In genomic region chr13:98504661-98505488, GRCm38 (mm10) we compare ENCODE assay signal across 8 mouse cellular contexts. TPM values are rescaled to one million over a fixed set of nuclear protein-coding genes. Genes with fewer than 3 reads are reported as not detected.
DNase-seq lines count a peak whose midpoint lies in the region; ATAC-seq and TF ChIP-seq lines count a peak whose summit lies in the region.

No protein-coding gene starts in this region.

- no peak for TF ChIP-seq POLR2A in small intestine, adult 2 months (IDR thresholded peaks at IDR 0.05; ENCODE audit: low read depth, low read length)

- peak overlapping the region; percentile 36 for H3K4me3 ChIP-seq in heart, postnatal 0 days (ENCODE audit: low read depth, low read length)
- H3K4me3 ChIP-seq in liver, embryonic 12.5 days = peak overlapping the region; percentile 28
- peak overlapping the region; percentile 31 for H3K4me3 ChIP-seq in small intestine, adult 2 months (ENCODE audit: low read depth, low read length)

- WGBS in heart, postnatal 0 days = 1% methylated on average over 50 of the region's 51 CpGs
- 1% methylated on average over 37 of the region's 51 CpGs for WGBS in liver, embryonic 12.5 days (ENCODE audit: insufficient replicate concordance)
- WGBS in small intestine, adult 2 months = 1% methylated on average over 48 of the region's 51 CpGs

- TF ChIP-seq EP300 in heart, postnatal 0 days (IDR thresholded peaks at IDR 0.05; ENCODE audit: low read depth) = no peak

- ATAC-seq in heart, postnatal 0 days (ENCODE audit: insufficient read depth, low read depth) = no peak; the same call in 1 of the 2 replicates
- ATAC-seq in liver, embryonic 12.5 days = no peak

- H3K9ac ChIP-seq in heart, postnatal 0 days (replicated peaks; ENCODE audit: low read depth, low read length) = no peak overlapping the region
- H3K9ac ChIP-seq in liver, embryonic 12.5 days = no peak overlapping the region

- intact Hi-C loops in heart, postnatal 25 days (cut with DNase I) = loop anchor here (5.0 kb wide), 1 partner anchor 153 kb away; the partner anchor contains the start of gene Foxd1

- no peak for TF ChIP-seq CTCF in heart, postnatal 0 days (IDR thresholded peaks at IDR 0.05; ENCODE audit: low read depth)
- no peak for TF ChIP-seq CTCF in small intestine, adult 2 months (IDR thresholded peaks at IDR 0.05; ENCODE audit: extremely low read depth, insufficient read length, insufficient replicate concordance, low read depth, low read length)

- peaks cover 93% of the 10 kb centered on the region for H3K27me3 ChIP-seq in heart, postnatal 0 days (ENCODE audit: control insufficient read depth, insufficient read depth, low read length)
- H3K27me3 ChIP-seq in liver, embryonic 12.5 days (replicated peaks) = peaks cover 94% of the 10 kb centered on the region
- H3K27me3 ChIP-seq in small intestine, adult 2 months (ENCODE audit: control insufficient read depth, insufficient read depth, low read length) = peaks cover 75% of the 10 kb centered on the region

- H3K4me2 ChIP-seq in heart, postnatal 0 days (ENCODE audit: low read depth, low read length) = peak overlapping the region; percentile 48
- peak overlapping the region; percentile 54 for H3K4me2 ChIP-seq in liver, embryonic 12.5 days

- peak; percentile 88 for DNase-seq in heart, adult 11 months
- no peak for DNase-seq in heart, postnatal 25 days (ENCODE audit: low spot score)
- DNase-seq in embryo, embryonic 10 days (ENCODE audit: low spot score) = peak; percentile 84
- DNase-seq in heart, postnatal 0 days (ENCODE audit: low spot score) = no peak
- DNase-seq in spleen, adult 18-20 months = no peak
- DNase-seq in frontal cortex, adult 2 months (ENCODE audit: extremely low spot score in 1 of 2, low spot score in 1 of 2) = no peak

- 0 out of 2 replicates have a peak, but pooled peaks cover 3% of the 10 kb centered on the region for H3K4me1 ChIP-seq in heart, postnatal 0 days (ENCODE audit: control insufficient read depth, insufficient read depth)
- peaks cover 7% of the 10 kb centered on the region for H3K4me1 ChIP-seq in liver, embryonic 12.5 days
- no peaks in the 10 kb centered on the region for H3K4me1 ChIP-seq in small intestine, adult 2 months (ENCODE audit: control insufficient read depth, insufficient read depth, insufficient read length, low read length)

- H3K9me3 ChIP-seq in heart, postnatal 0 days (replicated peaks; ENCODE audit: control insufficient read depth, low read length) = no peaks in the 10 kb centered on the region
- no peaks in the 10 kb centered on the region for H3K9me3 ChIP-seq in liver, embryonic 12.5 days (replicated peaks)

- no peaks in the 10 kb centered on the region for H3K36me3 ChIP-seq in heart, postnatal 0 days (replicated peaks; ENCODE audit: control insufficient read depth, insufficient read depth, low read length)
- no peaks in the 10 kb centered on the region for H3K36me3 ChIP-seq in liver, embryonic 12.5 days
- H3K36me3 ChIP-seq in small intestine, adult 2 months (ENCODE audit: control insufficient read depth, insufficient read depth, low read length) = no peaks in the 10 kb centered on the region

- H3K27ac ChIP-seq in heart, postnatal 0 days (ENCODE audit: low read depth) = no peak overlapping the region
- H3K27ac ChIP-seq in liver, embryonic 12.5 days = no peak overlapping the region
- H3K27ac ChIP-seq in small intestine, adult 2 months (ENCODE audit: insufficient read depth, low read depth, low read length) = no peak overlapping the region

RNA-seq across cellular contexts. Expression of gene Gm10320, which starts 13.1 kb away (rescaled TPM):
- not detected for total RNA-seq in heart, postnatal 25 days (2021)
- 13.1 TPM in 1 of 2 replicates, not detected in the other for total RNA-seq in heart, postnatal 0 days (2014; rRNA removed; ENCODE audit: low replicate concordance)
- 0.27 and 0.66 TPM in 2 replicates for polyA plus RNA-seq in heart, postnatal 0 days (2015; fragmentation: Nextera tagmentation; extraction: Ambion mirVana)
- polyA plus RNA-seq in liver, embryonic 12.5 days (2016; fragmentation: Nextera tagmentation; extraction: Ambion mirVana) = 0.63 and 0.98 TPM in 2 replicates
- 0.43 and 1.1 TPM in 2 replicates for polyA plus RNA-seq in small intestine, adult 2 months (2012; rRNA removed)
- polyA plus RNA-seq in frontal cortex, adult 2 months (2012; rRNA removed) = 0.27 and 0.42 TPM in 2 replicates

Comparison
In these comparisons a context has a peak if more than half of its experiments do, and no peak if none do; other contexts are left out.
1. DNase-seq: peak in heart, adult 11 months (single experiment) and embryo, embryonic 10 days (single experiment); none in heart, postnatal 25 days (single experiment), heart, postnatal 0 days (single experiment), spleen, adult 18-20 months (0 of 2) and frontal cortex, adult 2 months (0 of 2).
2. Peak in every context shown above with its lines, with median percentiles within 50 percentile points of each other: H3K4me3 ChIP-seq.